Mouse (Mus musculus) ES-Bruce4 (cell line): Measurements from ENCODE around the gene Gucy1b2. TPM values are rescaled to one million over a fixed set of nuclear protein-coding genes. Genes with fewer than 3 reads are reported as not detected.

ENCODE experiments used
- H3K27ac ChIP-seq: 2 replicates; pipeline ENCODE4 v1.5.1; 2012; ENCODE audit warnings: low read length, inconsistent platforms; ENCODE audit not compliant: insufficient read depth
- H3K27me3 ChIP-seq: 2 replicates; pipeline ENCODE4 v1.6.1; 2012; ENCODE audit warnings: mild to moderate bottlenecking, low read length, inconsistent platforms; ENCODE audit not compliant: control insufficient read depth, poor library complexity, insufficient read depth, severe bottlenecking
- H3K36me3 ChIP-seq: 2 replicates; pipeline ENCODE4 v1.6.1; 2012; ENCODE audit warnings: inconsistent platforms, mild to moderate bottlenecking, low read length, moderate library complexity; ENCODE audit not compliant: control insufficient read depth, poor library complexity, insufficient read depth, severe bottlenecking
- H3K4me1 ChIP-seq: one replicate; pipeline ENCODE4 v1.8.1; 2011; ENCODE audit warnings: low read length; ENCODE audit not compliant: control insufficient read depth, insufficient read depth
- H3K4me3 ChIP-seq: 2 replicates; pipeline ENCODE4 v1.5.1; 2011; ENCODE audit warnings: low read depth, mild to moderate bottlenecking, low read length
- H3K9ac ChIP-seq: 2 replicates; pipeline ENCODE4 v1.6.1; 2012; ENCODE audit warnings: low read depth, mild to moderate bottlenecking, inconsistent platforms; ENCODE audit not compliant: poor library complexity, severe bottlenecking
- H3K9me3 ChIP-seq: replicated peaks from 2 replicates; pipeline ENCODE4 v1.6.1; 2012; ENCODE audit warnings: mild to moderate bottlenecking, low read length, inconsistent platforms; ENCODE audit not compliant: control insufficient read depth, poor library complexity, insufficient read depth, severe bottlenecking
- CTCF ChIP-seq: IDR thresholded peaks from one replicate; pipeline ENCODE4 v1.8.1; 2011; ENCODE audit warnings: low read depth, low read length
- EP300 ChIP-seq: IDR thresholded peaks from 2 replicates; pipeline ENCODE4 v1.6.1; 2011; ENCODE audit warnings: low read depth, low read length; ENCODE audit not compliant: insufficient read depth
- POLR2A ChIP-seq: IDR thresholded peaks from one replicate; pipeline ENCODE4 v1.8.1; 2011; ENCODE audit warnings: low read length; ENCODE audit not compliant: insufficient read depth
- polyA plus RNA-seq: library from polyadenylated mRNA; stranded (reverse); fragments of >200 nt; gene quantifications from 2 replicates; pipeline ENCODE4 v1.2.4, GENCODE M21; 2011; ENCODE audit warnings: low read depth; ENCODE audit not compliant: missing spikeins, insufficient read depth, insufficient read length

Gucy1b2 gene
- polyA plus RNA-seq, 1 experiment = not detected

DNA sequence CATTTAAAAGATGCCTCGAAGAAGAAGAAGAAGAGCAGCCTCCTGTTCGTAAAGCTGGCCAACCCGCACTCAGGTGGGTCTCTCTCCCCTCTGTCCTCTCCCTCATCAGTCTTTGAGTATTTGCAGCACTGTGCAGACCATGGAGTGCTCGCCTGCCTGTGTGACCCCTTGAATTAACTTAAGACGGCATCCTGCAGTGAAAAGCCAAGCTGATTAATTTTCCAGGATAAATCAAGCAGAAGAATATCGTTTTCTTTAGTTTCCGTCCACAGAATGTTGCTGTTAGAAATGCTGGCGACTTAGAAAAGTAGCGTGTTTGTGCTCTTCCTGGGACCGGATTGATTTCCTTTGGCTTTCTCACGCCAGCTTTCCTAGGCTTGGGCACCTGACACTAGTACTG, 109.5 kb downstream of the Gucy1b2 start:
- H3K9me3 ChIP-seq = no peaks in the 10 kb centered on the region
- H3K27ac ChIP-seq = no peak overlapping the region

More for the DNA sequence above, 109.5 kb downstream of the Gucy1b2 start:
- H3K4me1 ChIP-seq = peaks cover 4% of the 10 kb centered on the region
- no peak overlapping the region for H3K9ac ChIP-seq
- TF ChIP-seq EP300 (no peak), CTCF (no peak), POLR2A (no peak)
- H3K36me3 ChIP-seq = no peaks in the 10 kb centered on the region
- no peak overlapping the region for H3K4me3 ChIP-seq
- H3K27me3 ChIP-seq = no peaks in the 10 kb centered on the region

Other genes with a start within 250 kb of the Gucy1b2 start
- 74.1 and 75.0 TPM in 2 replicates for gene Rnaseh2b, start 163.7 kb downstream of the Gucy1b2 start, polyA plus RNA-seq
- gene Dleu7, start 163.2 kb downstream of the Gucy1b2 start, polyA plus RNA-seq = 0.46 TPM in 1 of 2 replicates, not detected in the other
- gene Fam124a, start 99.4 kb upstream of the Gucy1b2 start, polyA plus RNA-seq = 1.4 and 1.5 TPM in 2 replicates
- gene Gm4131, start 110.6 kb upstream of the Gucy1b2 start, polyA plus RNA-seq = not detected in 2 replicates
- not detected in 2 replicates for gene Serpine3, start 207.4 kb upstream of the Gucy1b2 start, polyA plus RNA-seq